Mouse (Mus musculus) lung, embryonic 15.5 days (tissue): ENCODE data around the gene Ccdc159. TPM values are rescaled to one million over a fixed set of nuclear protein-coding genes. Genes with fewer than 3 reads are reported as not detected.

Experiments
- ATAC-seq: fragments of 200-750 bp; cut with Nextera tagmentation; 2 replicates; pipeline ENCODE4 v1.8.0; 2017; ENCODE audit warnings: moderate number of reproducible peaks, borderline replicate concordance; ENCODE audit not compliant: low FRiP score, low TSS enrichment; ENCODE audit errors: extremely low read depth
- H3K27ac ChIP-seq: fragments of 300-500 bp; sonication (generic); 2 replicates; pipeline ENCODE4 v1.5.1; 2015; ENCODE audit warnings: moderate library complexity, mild to moderate bottlenecking, inconsistent platforms
- H3K27me3 ChIP-seq: fragments of 300-500 bp; sonication (generic); 2 replicates; pipeline ENCODE4 v1.6.1; 2015; ENCODE audit warnings: inconsistent platforms
- H3K36me3 ChIP-seq: fragments of 300-500 bp; sonication (generic); 2 replicates; pipeline ENCODE4 v1.6.1; 2015; ENCODE audit warnings: inconsistent platforms
- H3K4me1 ChIP-seq: fragments of 300-500 bp; sonication (generic); 2 replicates; pipeline ENCODE4 v1.6.1; 2015; ENCODE audit warnings: inconsistent platforms
- H3K4me2 ChIP-seq: fragments of 300-500 bp; sonication (generic); 2 replicates; pipeline ENCODE4 v1.6.1; 2015; ENCODE audit warnings: inconsistent platforms, mild to moderate bottlenecking, moderate library complexity
- H3K4me3 ChIP-seq: fragments of 300-500 bp; sonication (generic); 2 replicates; pipeline ENCODE4 v1.5.1; 2015; ENCODE audit warnings: mild to moderate bottlenecking, inconsistent platforms
- H3K9ac ChIP-seq: fragments of 300-500 bp; sonication (generic); 2 replicates; pipeline ENCODE4 v1.6.1; 2015; ENCODE audit warnings: inconsistent platforms
- H3K9me3 ChIP-seq: fragments of 300-500 bp; sonication (generic); 2 replicates; pipeline ENCODE4 v1.6.1; 2016; ENCODE audit warnings: inconsistent platforms
- WGBS: fragments of 180-500 bp; shearing (Covaris S2); methylation state at CpG from one replicate; pipeline ENCODE4 v1.1.7; 2015; 5-methylcytosine and 5-hydroxymethylcytosine counted together
- polyA plus RNA-seq: library from polyadenylated mRNA; unstranded; fragments of >200 nt; fragmentation: Nextera tagmentation; extraction: Ambion mirVana; gene quantifications from 2 replicates; pipeline ENCODE4 v1.2.1, GENCODE M21; 2015

The Ccdc159 gene
- polyA plus RNA-seq, 1 experiment from 2014 or later: 4.6 TPM

- H3K9me3 ChIP-seq: no peaks in the 10 kb centered on the region
- H3K27ac ChIP-seq: no peak overlapping the region
- ATAC-seq: no peak
- 2% methylated on average over 3 of the region's 3 CpGs for WGBS
- no peak overlapping the region for H3K4me3 ChIP-seq
- peaks cover 1% of the 10 kb centered on the region; the same call in 1 of the 2 replicates for H3K27me3 ChIP-seq
- H3K4me2 ChIP-seq: no peak overlapping the region
- H3K36me3 ChIP-seq: no peaks in the 10 kb centered on the region
- no peak overlapping the region for H3K9ac ChIP-seq
- peaks cover 11% of the 10 kb centered on the region; the same call in 1 of the 2 replicates for H3K4me1 ChIP-seq
Observed at GRCm38 (mm10) chr9:21953600-21953999, 26.3 kb downstream of the Ccdc159 start.

GRCm38 (mm10) chr9:21954635-21955034 is 27.4 kb downstream of the Ccdc159 start:
- H3K4me2 ChIP-seq: peak overlapping the region; percentile 76
- 76% methylated on average over 3 of the region's 3 CpGs for WGBS
- ATAC-seq: no peak

GRCm38 (mm10) chr9:21955225-21955569 is 27.9 kb downstream of the Ccdc159 start:
- Histone ChIP-seq H3K9me3 (no peaks in the 10 kb centered on the region), H3K27me3 (peaks cover 4% of the 10 kb centered on the region; the same call in 1 of the 2 replicates), H3K4me1 (peaks cover 12% of the 10 kb centered on the region), H3K4me2 (peak overlapping the region; percentile 76), H3K36me3 (no peaks in the 10 kb centered on the region), H3K4me3 (peak overlapping the region; percentile 73), H3K9ac (peak overlapping the region; percentile 78), H3K27ac (peak overlapping the region; percentile 95; the same call in 1 of the 2 replicates)
- peak; percentile 62 for ATAC-seq
- WGBS: 1% methylated on average over 18 of the region's 18 CpGs

More at GRCm38 (mm10) chr9:21954635-21955034, 27.4 kb downstream of the Ccdc159 start:
- H3K27me3 ChIP-seq: no peaks in the 10 kb centered on the region
- H3K4me1 ChIP-seq: peaks cover 11% of the 10 kb centered on the region
- no peak overlapping the region for H3K27ac ChIP-seq
- H3K9me3 ChIP-seq: no peaks in the 10 kb centered on the region
- no peak overlapping the region for H3K9ac ChIP-seq
- peak overlapping the region; percentile 73; the same call in 1 of the 2 replicates for H3K4me3 ChIP-seq
- no peaks in the 10 kb centered on the region for H3K36me3 ChIP-seq

GRCm38 (mm10) chr9:21955570-21956281 is 28.5 kb downstream of the Ccdc159 start, which contains the start of gene Swsap1:
Swsap1 (plus strand) TSS chr9:21955755.
- peaks cover 17% of the 10 kb centered on the region for H3K4me1 ChIP-seq
- H3K4me2 ChIP-seq: peak within 1 kb of the TSS; percentile 76
- H3K27ac ChIP-seq: peak within 1 kb of the TSS; percentile 95
- H3K9me3 ChIP-seq: no peaks in the 10 kb centered on the region
- WGBS: 2% methylated on average over 53 of the region's 54 CpGs
- H3K9ac ChIP-seq: peak within 1 kb of the TSS; percentile 78
- H3K36me3 ChIP-seq: no peaks in the 10 kb centered on the region
- peak within 1 kb of the TSS; percentile 73 for H3K4me3 ChIP-seq
- peaks cover 9% of the 10 kb centered on the region for H3K27me3 ChIP-seq
- ATAC-seq: peak; percentile 98

GRCm38 (mm10) chr9:21958372-21958771 is 31.1 kb downstream of the Ccdc159 start:
- Histone ChIP-seq H3K4me3 (no peak overlapping the region), H3K27me3 (peaks cover 35% of the 10 kb centered on the region), H3K27ac (no peak overlapping the region), H3K9ac (no peak overlapping the region), H3K36me3 (no peaks in the 10 kb centered on the region), H3K4me1 (peaks cover 43% of the 10 kb centered on the region), H3K4me2 (no peak overlapping the region), H3K9me3 (no peaks in the 10 kb centered on the region)
- 76% methylated on average over 5 of the region's 5 CpGs for WGBS
- no peak for ATAC-seq

GRCm38 (mm10) chr9:21959244-21959643 is 32.0 kb downstream of the Ccdc159 start:
- Histone ChIP-seq H3K4me3 (no peak overlapping the region), H3K9ac (no peak overlapping the region), H3K9me3 (no peaks in the 10 kb centered on the region), H3K27ac (no peak overlapping the region), H3K27me3 (peaks cover 35% of the 10 kb centered on the region), H3K4me2 (no peak overlapping the region), H3K4me1 (peaks cover 46% of the 10 kb centered on the region), H3K36me3 (no peaks in the 10 kb centered on the region)
- 76% methylated on average over 7 of the region's 7 CpGs for whole genome bisulfite sequencing
- no peak for ATAC-seq

GRCm38 (mm10) chr9:21960135-21960534 is 32.9 kb downstream of the Ccdc159 start:
- no peak for ATAC-seq
- Histone ChIP-seq H3K27me3 (peaks cover 35% of the 10 kb centered on the region), H3K4me2 (peak overlapping the region; percentile 84), H3K4me1 (peaks cover 42% of the 10 kb centered on the region), H3K9ac (no peak overlapping the region), H3K36me3 (no peaks in the 10 kb centered on the region), H3K4me3 (no peak overlapping the region), H3K9me3 (no peaks in the 10 kb centered on the region), H3K27ac (0 out of 2 replicates have a peak overlapping the region, but pooled peaks have one; percentile 12)
- WGBS: 43% methylated on average over 9 of the region's 9 CpGs

- no peaks in the 10 kb centered on the region for H3K36me3 ChIP-seq
- 14% methylated on average over 26 of the region's 26 CpGs for WGBS
- H3K4me3 ChIP-seq: peak overlapping the region; percentile 47; the same call in 1 of the 2 replicates
- peaks cover 42% of the 10 kb centered on the region for H3K4me1 ChIP-seq
- H3K27me3 ChIP-seq: peaks cover 35% of the 10 kb centered on the region
- no peaks in the 10 kb centered on the region for H3K9me3 ChIP-seq
- ATAC-seq: no peak
- 0 out of 2 replicates have a peak overlapping the region, but pooled peaks have one; percentile 12 for H3K27ac ChIP-seq
- peak overlapping the region; percentile 43; the same call in 1 of the 2 replicates for H3K9ac ChIP-seq
- H3K4me2 ChIP-seq: peak overlapping the region; percentile 84
Observed at GRCm38 (mm10) chr9:21960558-21961208, 33.4 kb downstream of the Ccdc159 start.

GRCm38 (mm10) chr9:21961366-21961980 is 34.2 kb downstream of the Ccdc159 start:
- Histone ChIP-seq H3K27ac (no peak overlapping the region), H3K4me2 (peak overlapping the region; percentile 84), H3K9me3 (no peaks in the 10 kb centered on the region), H3K27me3 (peaks cover 35% of the 10 kb centered on the region), H3K36me3 (no peaks in the 10 kb centered on the region), H3K4me3 (peak overlapping the region; percentile 47), H3K9ac (peak overlapping the region; percentile 43; the same call in 1 of the 2 replicates), H3K4me1 (peaks cover 38% of the 10 kb centered on the region)
- no peak for ATAC-seq
- 1% methylated on average over 35 of the region's 35 CpGs for WGBS

GRCm38 (mm10) chr9:21962010-21962409 is 34.7 kb downstream of the Ccdc159 start:
- no peak; the same call in 1 of the 2 replicates for ATAC-seq
- H3K9ac ChIP-seq: peak overlapping the region; percentile 43
- no peak overlapping the region for H3K27ac ChIP-seq
- peaks cover 35% of the 10 kb centered on the region for H3K4me1 ChIP-seq
- peak overlapping the region; percentile 47 for H3K4me3 ChIP-seq
- no peaks in the 10 kb centered on the region for H3K36me3 ChIP-seq
- no peaks in the 10 kb centered on the region for H3K9me3 ChIP-seq
- peak overlapping the region; percentile 84 for H3K4me2 ChIP-seq
- H3K27me3 ChIP-seq: peaks cover 35% of the 10 kb centered on the region
- WGBS: under 1% methylated on average over 15 of the region's 15 CpGs

GRCm38 (mm10) chr9:21962416-21963059 is 35.3 kb downstream of the Ccdc159 start:
- peaks cover 35% of the 10 kb centered on the region for H3K27me3 ChIP-seq
- peak overlapping the region; percentile 43 for H3K9ac ChIP-seq
- 3% methylated on average over 34 of the region's 34 CpGs for WGBS
- ATAC-seq: peak; percentile 86
- H3K4me1 ChIP-seq: peaks cover 35% of the 10 kb centered on the region
- no peaks in the 10 kb centered on the region for H3K36me3 ChIP-seq
- H3K9me3 ChIP-seq: no peaks in the 10 kb centered on the region
- peak overlapping the region; percentile 84 for H3K4me2 ChIP-seq
- H3K27ac ChIP-seq: no peak overlapping the region
- H3K4me3 ChIP-seq: peak overlapping the region; percentile 47
